Mouse (Mus musculus): ENCODE data around the gene Cdca4.
A peak's percentile ranks its signal among the peaks of the same experiment; 100 is the strongest.

The Cdca4 gene

DNA sequence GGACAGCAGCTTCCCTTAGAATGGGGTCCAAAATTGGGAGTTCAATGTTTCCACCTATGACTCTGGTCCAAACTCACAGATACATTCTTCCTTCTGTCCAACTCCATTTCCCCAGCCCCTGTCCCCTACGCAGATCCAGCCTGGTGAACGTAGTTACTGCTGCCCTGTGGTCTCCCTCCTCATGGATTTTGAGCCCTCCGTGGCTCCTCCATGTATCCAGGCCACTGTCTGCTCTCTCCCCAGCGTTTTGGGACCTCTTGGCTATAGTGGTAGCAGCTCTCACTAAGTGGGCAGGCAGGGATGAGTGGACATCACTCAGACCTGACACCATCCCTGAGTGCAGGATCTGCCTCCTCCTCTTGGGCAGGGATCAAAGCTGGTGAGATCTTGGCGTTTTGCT lies 30.5 kb downstream of the Cdca4 start:
- no peak for DNase-seq (ENCODE audit: low spot score in 2 of 2)

DNA sequence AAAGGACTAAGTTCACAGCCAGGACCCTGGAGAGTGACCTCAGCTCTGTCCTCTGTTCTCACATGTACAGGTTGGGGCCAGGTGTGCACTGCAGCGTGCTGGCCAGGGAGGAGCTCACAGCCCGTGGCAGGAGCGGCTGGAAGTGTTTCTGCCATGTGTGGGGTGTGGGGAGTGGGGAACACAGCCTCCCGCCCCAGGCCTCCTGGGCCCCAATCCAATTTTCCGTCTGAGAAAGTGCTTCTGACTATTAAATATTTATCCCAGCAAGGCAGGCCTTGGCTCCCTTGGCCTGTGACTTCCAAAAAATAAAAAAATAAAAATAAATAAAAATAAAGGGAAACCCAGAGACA lies 30.9 kb downstream of the Cdca4 start:
- no peak for DNase-seq (ENCODE audit: low spot score in 2 of 2)

DNA sequence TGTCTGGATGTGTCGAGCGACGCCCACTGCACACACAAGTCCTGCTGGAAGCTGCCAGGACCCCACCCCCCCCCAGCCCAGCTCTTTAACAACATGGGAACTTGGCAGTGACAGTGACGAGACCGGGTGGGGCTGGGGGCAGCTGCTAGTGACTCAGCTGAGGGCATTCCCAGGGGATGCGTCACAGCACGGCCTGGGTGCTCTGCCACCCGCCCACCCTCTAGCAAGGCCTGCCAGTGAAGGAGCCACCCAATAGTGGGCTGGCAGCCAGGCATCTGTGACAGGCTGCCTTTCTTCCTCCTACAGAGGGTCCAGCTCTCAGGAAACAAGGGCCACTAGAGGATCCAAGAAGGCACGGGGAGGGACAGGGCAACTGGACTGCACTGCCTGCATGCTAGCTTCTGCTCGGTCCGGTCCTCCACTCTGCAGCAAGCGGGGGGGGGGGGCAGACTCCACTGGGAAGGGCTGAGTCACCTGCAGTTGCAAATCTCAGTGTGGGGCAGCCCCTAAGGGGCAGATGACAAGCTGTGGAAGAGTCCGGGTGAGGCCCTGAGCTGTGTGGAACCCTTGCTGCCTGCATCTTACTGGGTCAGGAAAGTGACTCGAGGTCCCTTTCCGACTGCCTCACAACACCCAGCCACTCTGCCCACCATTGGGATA lies 31.4 kb downstream of the Cdca4 start:
- peak in 1 of 2 experiments; percentile 52 for DNase-seq (ENCODE audit: low spot score in 2 of 2)

DNA sequence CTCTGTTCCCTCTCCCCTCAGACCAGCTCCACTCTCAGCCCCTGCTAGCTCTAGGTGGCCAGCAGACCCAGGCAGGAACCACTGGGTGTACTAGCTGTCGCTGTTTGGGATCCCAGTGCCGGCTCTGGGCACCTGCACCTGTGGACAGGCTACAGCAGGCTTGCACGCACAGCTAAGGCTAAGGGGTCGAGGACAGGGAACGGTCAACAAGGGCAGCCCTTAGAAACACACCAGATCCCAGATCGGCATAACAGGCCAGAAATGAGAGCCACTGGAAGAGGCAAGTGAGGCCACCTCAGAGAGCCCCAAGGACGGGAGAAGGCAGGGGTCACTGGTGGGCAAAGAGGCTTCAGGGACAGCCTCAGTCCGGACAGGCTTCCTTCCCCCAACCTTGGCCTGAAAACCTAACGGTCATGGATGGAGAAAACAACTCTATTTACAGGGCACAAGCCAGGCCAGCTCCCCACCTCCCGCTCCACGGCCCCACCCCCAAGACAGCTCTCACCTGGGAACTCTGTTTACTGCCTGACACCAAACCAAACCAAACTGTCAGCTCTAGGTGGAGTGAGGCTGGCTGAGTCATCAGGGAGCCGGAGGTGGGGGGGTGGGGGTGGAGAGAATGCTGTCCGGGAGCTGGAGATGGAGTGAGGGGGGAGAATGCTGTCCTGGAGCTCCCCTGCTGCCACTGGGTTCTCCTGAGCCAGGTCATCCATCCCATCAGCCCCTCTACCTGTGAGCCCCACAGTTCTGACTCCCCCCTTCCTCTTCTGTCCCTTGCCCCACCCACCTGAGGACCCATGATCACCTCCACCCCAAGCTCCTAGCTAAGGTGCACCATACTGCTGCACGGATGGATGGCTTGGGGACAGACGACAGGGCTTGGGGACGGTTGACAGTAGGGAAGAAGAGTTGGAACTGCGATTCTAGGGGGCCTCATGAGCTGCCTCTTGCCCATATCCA lies 32.4 kb downstream of the Cdca4 start:
- DNase-seq (ENCODE audit: low spot score in 2 of 2), result no peak

DNA sequence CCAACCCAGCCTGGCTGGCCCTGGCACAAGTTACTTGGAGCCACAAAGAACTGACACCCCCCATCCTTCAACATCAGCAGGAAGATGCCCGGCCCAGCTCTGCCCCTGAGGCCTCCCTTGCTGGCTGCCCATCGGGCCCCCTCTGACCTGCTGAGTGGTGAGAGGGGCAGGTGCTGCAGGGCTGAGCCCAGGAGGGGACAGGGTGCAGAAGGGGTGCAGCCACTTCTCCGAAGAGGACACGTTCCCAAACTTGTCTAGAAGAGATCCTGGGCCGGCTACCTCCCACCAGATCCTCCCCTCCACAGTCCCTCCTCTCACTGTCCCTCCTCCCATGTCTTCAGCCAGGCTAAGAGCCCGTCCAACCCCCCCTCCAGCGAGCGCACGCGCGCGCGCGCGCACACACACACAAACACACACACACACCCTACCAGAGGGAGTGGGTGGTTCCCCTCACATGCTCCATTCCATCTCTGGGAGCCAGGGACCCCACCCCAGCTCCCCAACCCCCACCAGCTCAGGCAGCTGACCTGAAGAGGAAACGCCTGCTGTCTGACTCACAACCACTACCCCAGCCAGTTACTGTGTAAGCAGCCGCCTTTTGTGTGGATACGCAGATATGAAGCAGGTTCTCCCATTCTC lies 33.6 kb downstream of the Cdca4 start:
- no peak for DNase-seq (ENCODE audit: low spot score in 2 of 2)

DNA sequence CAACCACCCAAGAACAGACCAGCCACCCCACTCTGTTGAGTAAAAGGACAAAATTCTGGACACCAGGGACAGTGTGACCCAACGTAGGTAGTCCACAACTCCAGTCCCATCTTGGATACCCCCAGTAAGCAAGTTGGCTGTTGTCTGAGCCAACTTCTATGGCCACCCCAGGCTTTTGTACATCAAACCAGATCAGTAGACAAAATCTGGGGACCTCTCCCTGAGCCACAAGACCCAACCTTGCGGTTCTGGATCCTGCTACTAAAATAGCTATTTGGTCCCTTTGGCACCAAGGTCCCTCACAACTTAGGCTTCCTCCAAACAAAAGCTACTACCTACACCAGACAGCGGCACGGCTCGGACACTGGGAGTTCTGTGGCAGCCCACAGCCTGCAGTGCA lies 34.2 kb downstream of the Cdca4 start:
- DNase-seq (ENCODE audit: low spot score in 2 of 2), result no peak

DNA sequence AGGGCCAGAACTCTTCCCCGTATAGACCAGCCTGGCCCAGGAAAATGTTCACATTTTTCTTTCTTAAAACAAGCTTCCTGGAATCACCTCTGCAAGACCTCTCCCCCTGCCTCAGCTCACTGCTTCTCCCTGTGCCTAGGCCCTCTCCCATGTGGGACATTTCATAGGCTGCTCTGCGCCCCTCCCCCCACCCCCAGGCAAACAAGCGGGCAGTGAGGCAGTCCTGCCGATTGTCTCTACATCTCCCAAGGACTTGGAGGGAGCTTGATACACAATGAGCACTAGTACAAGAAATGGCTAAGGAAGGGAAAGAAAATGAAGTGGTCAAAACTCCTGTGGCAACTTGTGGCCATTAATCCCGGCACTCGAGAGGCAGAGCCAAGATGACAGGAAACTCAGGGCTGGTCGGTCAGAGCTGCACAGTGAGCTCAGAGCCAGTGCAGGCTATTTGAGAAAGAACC lies 34.8 kb downstream of the Cdca4 start:
- DNase-seq (ENCODE audit: low spot score in 2 of 2), result no peak

DNA sequence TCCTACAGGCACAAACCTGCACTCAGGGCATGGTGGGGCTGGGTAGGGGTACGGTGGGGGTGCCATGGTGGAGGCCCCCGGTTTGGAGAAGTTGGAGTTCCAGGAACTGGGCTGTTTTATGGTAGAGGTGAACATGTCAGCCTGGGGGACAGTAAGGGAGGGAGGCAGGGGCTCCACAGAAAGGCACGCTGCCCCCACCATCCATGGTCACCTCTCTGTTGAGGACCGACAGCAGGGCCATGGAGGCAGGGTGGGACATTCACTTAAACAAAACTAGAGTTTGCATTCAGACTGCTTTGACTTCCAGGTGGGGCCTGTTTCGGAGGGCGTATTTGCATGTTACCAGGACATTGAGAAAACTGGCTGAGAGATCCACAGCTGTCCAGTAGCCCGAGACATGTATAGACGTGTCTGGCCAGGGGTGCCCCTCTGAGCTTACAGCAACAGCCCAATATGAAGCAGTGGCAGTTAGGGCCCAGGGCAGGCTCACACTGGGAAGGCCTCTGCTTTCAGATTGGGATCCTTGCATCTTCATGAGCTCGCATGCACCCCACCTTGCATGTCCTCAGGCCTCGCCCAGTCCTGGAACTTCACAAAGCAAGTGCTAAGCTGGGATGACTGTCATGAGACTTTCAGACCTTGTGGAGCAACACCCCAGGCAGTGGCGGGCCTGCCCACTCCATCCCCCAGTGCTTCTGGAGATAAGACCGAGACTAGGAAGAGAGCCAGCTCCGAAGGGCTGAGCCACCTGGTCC lies 35.4 kb downstream of the Cdca4 start:
- no peak for DNase-seq (ENCODE audit: low spot score in 2 of 2)

DNA sequence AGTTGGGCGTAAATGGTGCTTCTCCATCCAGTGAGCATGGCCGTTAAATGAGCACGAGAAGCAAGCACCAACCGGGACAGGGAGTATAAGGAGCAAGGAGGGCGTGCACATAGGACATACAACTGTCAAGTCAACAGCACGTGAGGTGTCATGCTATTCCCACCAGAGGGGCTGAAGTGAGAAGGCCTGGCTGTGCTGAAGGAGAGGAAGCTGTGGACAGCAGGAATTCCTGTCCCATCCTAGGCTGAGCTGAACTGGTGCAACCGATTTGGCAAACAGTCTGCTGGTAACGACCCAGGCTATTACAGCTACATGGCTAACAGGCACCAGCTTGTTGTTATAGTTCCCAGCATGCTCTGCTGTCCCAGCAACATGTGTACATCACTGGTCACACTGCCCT lies 38.2 kb downstream of the Cdca4 start:
- no peak for DNase-seq (ENCODE audit: low spot score in 2 of 2)

DNA sequence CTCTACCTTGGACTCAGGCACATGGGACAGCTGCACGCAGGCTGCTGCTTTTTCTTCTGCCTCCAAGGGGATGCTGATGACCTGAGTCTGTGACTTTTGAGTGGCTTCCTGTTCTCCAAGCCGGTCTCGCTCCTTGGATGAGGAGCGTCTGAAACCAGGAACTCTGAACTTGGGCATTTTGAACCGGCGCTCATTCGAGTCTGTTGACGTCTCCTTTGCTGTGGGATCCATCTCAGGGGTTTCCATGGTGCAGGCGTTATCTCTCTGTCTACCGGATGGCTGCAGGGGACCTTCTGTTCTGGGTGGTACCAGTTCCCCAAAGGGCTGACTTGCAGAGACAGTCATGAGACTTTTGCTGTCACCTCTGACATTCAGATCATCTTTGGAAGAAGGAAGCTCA lies 54.7 kb downstream of the Cdca4 start:
- DNase-seq (ENCODE audit: low spot score in 2 of 2), result no peak

DNA sequence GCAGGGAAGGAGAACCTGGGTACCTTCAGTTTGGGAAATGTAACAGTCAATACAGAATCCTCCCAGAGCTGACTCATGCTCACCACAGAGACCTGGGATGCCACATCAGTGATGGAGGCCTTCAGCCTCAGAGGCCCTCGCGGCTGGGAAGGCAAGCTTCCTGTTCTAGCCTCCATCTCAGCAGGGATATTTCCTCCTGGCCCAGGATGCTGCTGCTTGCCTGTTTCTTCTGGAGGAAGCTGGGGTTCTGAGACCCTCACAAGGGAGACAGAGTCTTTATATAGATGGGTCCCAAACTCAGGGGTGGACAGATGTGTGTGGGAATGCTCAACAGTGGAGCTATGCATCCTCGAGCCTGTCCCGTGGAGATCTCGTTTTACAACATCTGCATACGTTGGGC lies 55.2 kb downstream of the Cdca4 start:
- DNase-seq (ENCODE audit: low spot score in 2 of 2), result no peak

DNA sequence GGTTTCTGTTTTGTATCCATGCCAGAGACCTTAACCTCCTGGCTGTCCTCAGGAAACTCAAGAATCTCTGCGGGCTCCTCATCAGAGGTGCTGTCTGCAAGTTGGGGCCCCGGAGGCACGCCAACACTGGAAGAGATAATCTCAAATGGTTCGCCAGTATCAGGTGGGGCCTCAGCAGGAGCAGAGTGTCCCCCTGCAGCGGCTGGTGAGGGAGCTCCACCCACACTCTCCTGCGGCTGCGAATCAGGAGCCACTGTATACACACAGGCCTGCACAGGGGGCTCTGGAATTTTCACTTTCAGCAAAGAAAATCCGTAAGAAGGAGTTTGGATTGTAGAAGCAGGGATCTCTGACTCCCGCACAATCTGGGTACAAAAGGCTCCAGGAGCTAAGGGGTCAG lies 55.9 kb downstream of the Cdca4 start:
- DNase-seq (ENCODE audit: low spot score in 2 of 2), result no peak

DNA sequence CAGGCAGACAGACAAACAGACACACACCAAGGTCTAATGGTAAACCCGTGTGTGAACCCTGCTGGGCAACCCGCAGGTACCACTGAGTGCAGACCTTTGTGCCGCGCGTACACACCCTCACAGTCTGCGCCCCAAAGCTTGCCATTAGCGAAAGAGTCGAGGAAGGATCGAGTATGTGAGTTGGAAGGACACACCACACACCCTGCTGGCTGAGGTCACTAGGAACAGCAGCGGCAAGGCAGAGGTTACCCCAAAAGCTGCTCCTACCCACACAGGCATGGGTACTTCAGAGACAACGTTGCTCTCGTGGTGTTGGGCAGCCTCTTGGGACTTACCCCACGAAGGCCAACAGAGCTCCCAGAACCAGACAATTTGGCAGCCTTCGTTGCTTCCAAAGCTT lies 56.9 kb downstream of the Cdca4 start:
- DNase-seq (ENCODE audit: low spot score in 2 of 2), result no peak

DNA sequence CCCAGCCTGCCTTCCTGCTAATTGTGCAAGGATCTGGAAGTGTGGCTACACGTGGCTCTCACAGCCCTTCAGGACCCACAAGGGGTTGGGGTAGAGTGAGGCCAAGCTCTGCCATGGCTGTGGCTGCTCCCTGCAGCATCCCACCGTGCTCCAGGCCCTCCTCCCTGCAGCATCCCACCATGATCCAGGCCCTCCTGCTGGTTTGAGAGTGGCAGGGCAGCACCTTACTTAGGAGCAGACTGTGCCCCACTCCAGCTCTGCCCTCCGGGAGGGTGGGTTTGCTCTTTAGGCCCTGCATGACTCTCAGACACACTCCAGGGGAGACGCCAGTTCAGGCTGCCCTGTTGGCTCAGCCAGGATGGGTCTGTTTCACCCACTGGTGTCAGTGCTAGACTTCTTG lies 58.8 kb downstream of the Cdca4 start:
- DNase-seq (ENCODE audit: low spot score in 2 of 2), result no peak
